Mouse (Mus musculus) hindbrain, embryonic 11.5 days (tissue): ENCODE data around the gene Parp16. TPM values are rescaled to one million over a fixed set of nuclear protein-coding genes. Genes with fewer than 3 reads are reported as not detected.

Experiments used
- ATAC-seq: fragments of 200-750 bp; cut with Nextera tagmentation; 2 replicates; pipeline ENCODE4 v1.8.0; 2017; ENCODE audit warnings: mild to moderate bottlenecking, moderate TSS enrichment, moderate library complexity; ENCODE audit not compliant: low FRiP score
- DNase-seq: peaks from one replicate; pipeline ENCODE4 v3.0.0-alpha.2; 2015; ENCODE audit warnings: low spot score
- H3K27ac ChIP-seq: fragments of 300-500 bp; sonication (generic); 2 replicates; pipeline ENCODE4 v1.5.1; 2014; ENCODE audit warnings: mild to moderate bottlenecking, low read depth, low read length
- H3K27me3 ChIP-seq: fragments of 300-500 bp; sonication (generic); 2 replicates; pipeline ENCODE4 v1.6.1; 2014; ENCODE audit warnings: mild to moderate bottlenecking, low read length, moderate library complexity, mixed read lengths; ENCODE audit not compliant: control insufficient read depth, insufficient read depth
- H3K36me3 ChIP-seq: fragments of 300-500 bp; sonication (generic); 2 replicates; pipeline ENCODE4 v1.6.1; 2014; ENCODE audit warnings: mild to moderate bottlenecking, low read length, moderate library complexity, mixed read lengths; ENCODE audit not compliant: control insufficient read depth, insufficient read depth
- H3K4me1 ChIP-seq: fragments of 300-500 bp; sonication (generic); replicated peaks from 2 replicates; pipeline ENCODE4 v1.6.1; 2014; ENCODE audit warnings: low read length, mixed read lengths; ENCODE audit not compliant: control insufficient read depth, insufficient read depth
- H3K4me2 ChIP-seq: fragments of 300-500 bp; sonication (generic); replicated peaks from 2 replicates; pipeline ENCODE4 v1.6.1; 2014; ENCODE audit warnings: mild to moderate bottlenecking, low read depth, low read length
- H3K4me3 ChIP-seq: fragments of 300-500 bp; sonication (generic); 2 replicates; pipeline ENCODE4 v1.5.1; 2014; ENCODE audit warnings: low read depth, low read length
- H3K9ac ChIP-seq: fragments of 300-500 bp; sonication (generic); 2 replicates; pipeline ENCODE4 v1.6.1; 2014; ENCODE audit warnings: low read depth, low read length
- H3K9me3 ChIP-seq: fragments of 300-500 bp; sonication (generic); 2 replicates; pipeline ENCODE4 v1.6.1; 2016; ENCODE audit warnings: low read length; ENCODE audit not compliant: control insufficient read depth
- WGBS: fragments of 180-500 bp; shearing (Covaris S2); extraction: QIAGEN DNeasy Blood & Tissue Kit; methylation state at CpG from one replicate; pipeline ENCODE4 v1.1.7; 2014; 5-methylcytosine and 5-hydroxymethylcytosine counted together
- polyA plus RNA-seq: library from polyadenylated mRNA; unstranded; fragments of >200 nt; fragmentation: Nextera tagmentation; extraction: Ambion mirVana; gene quantifications from 2 replicates; pipeline ENCODE4 v1.2.1, GENCODE M21; 2014

Parp16 gene
- polyA plus RNA-seq = 4.0 and 6.5 TPM in 2 replicates

- Histone ChIP-seq H3K27ac (peak within 1 kb of the TSS; percentile 65), H3K27me3 (no peaks in the 10 kb centered on the region), H3K4me3 (no peak within 1 kb of the TSS), H3K4me1 (peaks cover 10% of the 10 kb centered on the region; the same call in 1 of the 2 replicates), H3K36me3 (no peaks in the 10 kb centered on the region), H3K9me3 (no peaks in the 10 kb centered on the region), H3K4me2 (no peak within 1 kb of the TSS), H3K9ac (peak within 1 kb of the TSS; percentile 21; the same call in 1 of the 2 replicates)
- ATAC-seq (no peak), DNase-seq (no peak)
- 85% methylated on average over 4 of the region's 4 CpGs for WGBS
Measured at GRCm38 (mm10) chr9:65195053-65195452, at the start of gene Parp16. Gene Parp16 (plus strand): TSS chr9:65195353.

- peaks cover 16% of the 10 kb centered on the region; the same call in 1 of the 2 replicates for H3K4me1 ChIP-seq
- H3K4me2 ChIP-seq = peak overlapping the region; percentile 6; the same call in 1 of the 2 replicates
- WGBS = 21% methylated on average over 5 of the region's 5 CpGs
Measured at GRCm38 (mm10) chr9:65146001-65146400, 49.2 kb upstream of the Parp16 start.

DNA sequence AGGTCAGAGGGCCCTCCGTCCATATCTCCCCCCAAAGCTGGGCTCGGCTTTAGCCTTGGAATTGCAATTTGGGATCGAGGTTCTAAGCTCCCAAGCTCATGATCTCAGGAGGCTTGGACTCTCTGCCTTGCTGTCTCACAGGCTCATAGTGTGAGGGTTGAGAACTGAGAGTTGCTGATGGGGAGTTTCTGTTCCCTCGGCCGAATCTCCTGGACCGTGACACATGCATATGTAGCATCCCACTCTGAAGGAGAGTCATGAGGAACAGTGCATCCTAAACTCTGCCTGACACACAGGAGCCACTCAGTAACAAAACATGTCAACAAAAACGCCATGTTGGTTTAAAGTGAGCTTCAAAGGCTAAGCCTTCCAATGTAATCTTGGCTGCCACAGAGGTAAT is 46.6 kb upstream of the Parp16 start:
- DNase-seq (no peak), ATAC-seq (no peak)
- no peak overlapping the region for H3K4me2 ChIP-seq
- H3K4me1 ChIP-seq = peaks cover 26% of the 10 kb centered on the region
- H3K27me3 ChIP-seq = no peaks in the 10 kb centered on the region
- WGBS = 79% methylated on average over 7 of the region's 7 CpGs
- H3K27ac ChIP-seq = 0 out of 2 replicates have a peak overlapping the region, but pooled peaks have one; percentile 12
- H3K9ac ChIP-seq = no peak overlapping the region
- no peaks in the 10 kb centered on the region for H3K9me3 ChIP-seq
- no peak overlapping the region for H3K4me3 ChIP-seq
- H3K36me3 ChIP-seq = peaks cover 12% of the 10 kb centered on the region; the same call in 1 of the 2 replicates

More at GRCm38 (mm10) chr9:65146001-65146400, 49.2 kb upstream of the Parp16 start:
- peak overlapping the region; percentile 65 for H3K27ac ChIP-seq
- H3K9ac ChIP-seq = peak overlapping the region; percentile 40; the same call in 1 of the 2 replicates
- peaks cover 12% of the 10 kb centered on the region; the same call in 1 of the 2 replicates for H3K36me3 ChIP-seq
- no peaks in the 10 kb centered on the region for H3K9me3 ChIP-seq
- H3K4me3 ChIP-seq = no peak overlapping the region
- ATAC-seq (no peak), DNase-seq (no peak)
- no peaks in the 10 kb centered on the region for H3K27me3 ChIP-seq

DNA sequence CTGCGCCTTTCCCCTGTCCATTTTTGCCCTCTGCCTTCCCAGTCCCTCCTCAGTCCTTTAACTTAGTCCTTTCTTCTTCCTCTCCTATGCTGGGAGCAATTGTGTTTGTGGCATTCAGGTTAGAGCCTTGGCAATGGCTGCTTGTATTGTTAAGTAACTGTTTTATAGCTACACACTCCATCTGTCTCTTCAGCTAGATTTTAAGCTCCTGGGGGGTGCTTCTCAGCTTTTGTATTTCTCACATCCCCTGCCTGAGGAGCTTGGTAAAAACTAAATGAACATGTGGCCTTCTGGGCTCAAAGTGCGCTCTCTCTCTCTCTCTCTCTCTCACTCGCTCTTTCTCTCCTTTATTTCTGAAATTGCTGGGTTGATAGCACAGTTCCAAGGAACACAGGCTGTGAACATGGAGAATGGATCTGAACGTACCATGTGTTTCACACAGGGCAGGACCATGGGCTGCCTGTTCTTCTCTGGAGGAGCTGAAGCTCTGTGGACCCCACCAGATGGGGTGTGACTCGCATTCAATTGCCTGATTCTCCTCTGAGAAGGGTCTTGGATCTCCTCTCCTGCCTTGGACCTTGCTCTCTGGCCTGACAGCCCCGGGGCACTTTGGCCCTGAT is 42.3 kb upstream of the Parp16 start:
- WGBS = 26% methylated on average over 6 of the region's 6 CpGs
- Histone ChIP-seq H3K36me3 (peaks cover 16% of the 10 kb centered on the region), H3K27ac (peak overlapping the region; percentile 97), H3K27me3 (no peaks in the 10 kb centered on the region), H3K9me3 (no peaks in the 10 kb centered on the region), H3K4me2 (0 out of 2 replicates have a peak overlapping the region, but pooled peaks have one; percentile 18), H3K4me3 (no peak overlapping the region), H3K9ac (peak overlapping the region; percentile 52), H3K4me1 (peaks cover 51% of the 10 kb centered on the region)
- peak; percentile 54 for DNase-seq
- ATAC-seq = peak; percentile 71

GRCm38 (mm10) chr9:65153331-65153711 is 41.8 kb upstream of the Parp16 start:
- WGBS = 0% methylated on average over 5 of the region's 5 CpGs
- DNase-seq (peak; percentile 69), ATAC-seq (peak; percentile 86)
- Histone ChIP-seq H3K9ac (peak overlapping the region; percentile 52), H3K27ac (peak overlapping the region; percentile 97), H3K4me3 (no peak overlapping the region), H3K9me3 (no peaks in the 10 kb centered on the region), H3K4me1 (peaks cover 50% of the 10 kb centered on the region), H3K36me3 (peaks cover 12% of the 10 kb centered on the region), H3K4me2 (0 out of 2 replicates have a peak overlapping the region, but pooled peaks have one; percentile 18), H3K27me3 (no peaks in the 10 kb centered on the region)

- Histone ChIP-seq H3K4me3 (no peak overlapping the region), H3K9ac (peak overlapping the region; percentile 42), H3K36me3 (peaks cover 11% of the 10 kb centered on the region; the same call in 1 of the 2 replicates), H3K27me3 (no peaks in the 10 kb centered on the region), H3K9me3 (no peaks in the 10 kb centered on the region), H3K27ac (peak overlapping the region; percentile 97), H3K4me1 (peaks cover 50% of the 10 kb centered on the region), H3K4me2 (no peak overlapping the region)
- WGBS = 56% methylated on average over 9 of the region's 9 CpGs
- DNase-seq (no peak), ATAC-seq (no peak)
Measured at GRCm38 (mm10) chr9:65154692-65155455, 40.3 kb upstream of the Parp16 start.

DNA sequence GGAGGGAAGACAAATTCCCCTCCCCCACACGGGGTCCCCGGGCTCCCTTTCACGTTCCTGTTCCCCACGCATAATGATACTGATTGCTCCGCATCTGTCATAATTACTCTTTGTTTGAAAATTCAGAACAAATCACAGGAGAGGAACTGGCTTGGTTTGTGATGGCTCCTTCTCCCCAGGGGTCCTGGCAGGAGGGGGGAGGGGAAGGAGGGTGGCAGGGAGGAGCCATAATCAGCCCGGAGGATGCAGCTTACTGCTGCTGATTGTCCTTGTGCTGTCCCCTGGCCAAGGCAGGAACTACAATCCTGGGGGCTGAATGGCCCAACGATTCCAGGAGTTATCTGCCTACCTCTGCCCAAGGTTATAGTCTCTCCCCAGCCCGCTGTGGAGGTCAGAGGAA is 38.5 kb upstream of the Parp16 start:
- peak overlapping the region; percentile 12 for H3K4me2 ChIP-seq
- under 1% methylated on average over 8 of the region's 8 CpGs for WGBS
- H3K36me3 ChIP-seq = peaks cover 6% of the 10 kb centered on the region; the same call in 1 of the 2 replicates
- peaks cover 55% of the 10 kb centered on the region for H3K4me1 ChIP-seq
- H3K9me3 ChIP-seq = no peaks in the 10 kb centered on the region
- no peak for ATAC-seq
- no peaks in the 10 kb centered on the region for H3K27me3 ChIP-seq
- DNase-seq = peak; percentile 68
- H3K9ac ChIP-seq = peak overlapping the region; percentile 36
- no peak overlapping the region for H3K4me3 ChIP-seq
- peak overlapping the region; percentile 79 for H3K27ac ChIP-seq

DNA sequence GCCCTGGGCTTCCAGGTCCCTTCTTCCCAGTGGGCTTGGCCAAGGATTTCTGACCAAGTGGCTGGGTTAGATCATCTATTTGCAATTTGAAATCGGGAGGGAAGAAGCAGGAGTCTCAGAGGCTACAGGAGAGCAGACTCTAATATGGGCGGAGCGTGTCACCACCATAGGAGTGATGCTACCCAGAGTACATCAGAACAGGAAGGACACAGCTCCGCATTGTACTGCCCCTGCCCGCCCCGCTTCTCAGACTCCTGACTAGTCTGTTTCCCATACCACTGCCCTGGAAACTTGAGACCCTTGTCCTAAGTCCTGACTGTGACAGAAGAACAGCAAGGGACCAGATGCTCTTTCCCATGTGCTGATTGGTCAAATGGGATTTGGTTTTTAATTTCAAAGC is 37.5 kb upstream of the Parp16 start:
- no peaks in the 10 kb centered on the region for H3K27me3 ChIP-seq
- H3K9me3 ChIP-seq = no peaks in the 10 kb centered on the region
- peak overlapping the region; percentile 79 for H3K27ac ChIP-seq
- peaks cover 6% of the 10 kb centered on the region; the same call in 1 of the 2 replicates for H3K36me3 ChIP-seq
- H3K4me3 ChIP-seq = no peak overlapping the region
- ATAC-seq = no peak
- peaks cover 56% of the 10 kb centered on the region for H3K4me1 ChIP-seq
- H3K9ac ChIP-seq = no peak overlapping the region
- H3K4me2 ChIP-seq = no peak overlapping the region
- 28% methylated on average over 6 of the region's 6 CpGs for WGBS
- DNase-seq = no peak
